Mouse (Mus musculus): ENCODE data around the gene C2cd4a.

Gene C2cd4a

GRCm38 (mm10) chr9:67793501-67793900 is 38.6 kb downstream of the C2cd4a start:
- no peak for DNase-seq (ENCODE audit: low read depth in 1 of 2, low spot score in 2 of 2)

DNA sequence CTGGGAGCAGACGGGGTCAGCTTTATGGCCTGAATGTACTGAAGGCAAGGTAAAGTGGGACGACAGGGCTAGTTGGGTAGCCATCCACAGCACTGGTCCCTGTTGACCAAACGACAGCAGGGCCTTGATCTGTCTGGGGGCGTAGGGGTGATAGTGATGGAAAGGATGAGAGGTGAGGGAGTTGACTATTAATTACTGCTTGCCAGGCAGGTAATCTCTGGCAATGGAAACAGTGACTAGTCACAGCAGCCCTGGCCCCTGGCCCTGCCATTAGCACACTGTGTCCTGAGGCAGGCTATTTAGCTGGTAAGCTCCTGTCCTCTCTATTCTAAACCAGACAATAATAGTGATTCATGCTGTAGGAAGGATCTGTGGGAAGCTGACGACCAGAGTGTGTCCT is 39.7 kb downstream of the C2cd4a start:
- DNase-seq (ENCODE audit: low read depth in 1 of 2, low spot score in 2 of 2) = no peak

GRCm38 (mm10) chr9:67787671-67788070 is 44.5 kb downstream of the C2cd4a start:
- no peak for DNase-seq (ENCODE audit: low read depth in 1 of 2, low spot score in 2 of 2)

DNA sequence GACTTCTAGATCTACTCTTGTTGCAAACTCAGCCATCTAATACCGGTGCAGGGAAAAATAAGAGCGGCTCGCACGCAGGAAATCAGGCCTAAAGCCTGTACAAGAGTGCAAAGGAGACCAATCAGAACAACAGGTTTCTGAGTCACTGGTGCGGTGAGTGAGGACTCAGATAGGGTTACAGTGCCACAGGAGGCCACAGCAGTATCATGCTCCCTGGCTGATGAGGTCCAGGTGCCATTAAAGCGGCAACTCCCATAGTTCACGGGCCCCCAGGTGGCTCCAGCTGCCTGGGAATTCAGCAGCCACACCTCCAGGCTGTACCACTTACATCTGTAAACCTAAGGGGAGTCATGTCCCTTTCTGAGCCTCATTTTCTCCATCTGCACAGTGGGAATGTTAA is 45.8 kb downstream of the C2cd4a start:
- no peak for DNase-seq (ENCODE audit: low read depth in 1 of 2, low spot score in 2 of 2)

- no peak for DNase-seq (ENCODE audit: low read depth in 1 of 2, low spot score in 2 of 2)
These were observed 48.2 kb downstream of the C2cd4a start for GRCm38 (mm10) chr9:67783925-67784324.

GRCm38 (mm10) chr9:67783464-67783863 is 48.7 kb downstream of the C2cd4a start:
- DNase-seq (ENCODE audit: low read depth in 1 of 2, low spot score in 2 of 2) = no peak

- DNase-seq (ENCODE audit: low read depth in 1 of 2, low spot score in 2 of 2) = no peak
These were observed 49.3 kb downstream of the C2cd4a start for GRCm38 (mm10) chr9:67782786-67783185.
